ENCODE assay signal across 16 mouse cellular contexts in genomic region chr5:30108233-30108632, GRCm38 (mm10). TPM values are rescaled to one million over a fixed set of nuclear protein-coding genes. Genes with fewer than 3 reads are reported as not detected.
DNase-seq lines count a peak whose midpoint lies in the region; ATAC-seq and TF ChIP-seq lines count a peak whose summit lies in the region.
"Had no signal": no experiment of that assay in that cellular context is flagged by ENCODE, and none has a peak within 500 bp of the region (broad histone marks: within the 10 kb centered on the region; RNA-seq: fewer than 3 reads in every experiment).

No protein-coding gene starts in this region.

- no peak overlapping the region for H3K4me3 ChIP-seq in neural tube, embryonic 11.5 days (ENCODE audit: low read depth, low read length)
- no peak overlapping the region for H3K4me3 ChIP-seq in forebrain, postnatal 0 days (ENCODE audit: low read depth, low read length)
- H3K4me3 ChIP-seq in hindbrain, postnatal 0 days (ENCODE audit: low read length): no peak overlapping the region
- H3K4me3 ChIP-seq in neural tube, embryonic 15.5 days (replicated peaks): no peak overlapping the region
- H3K4me3 ChIP-seq: limb, embryonic 15.5 days had no signal

- H3K4me1 ChIP-seq in neural tube, embryonic 11.5 days (ENCODE audit: control insufficient read depth, insufficient read depth, low read length): peaks cover 45% of the 10 kb centered on the region
- peaks cover 7% of the 10 kb centered on the region; the same call in 1 of the 2 replicates for H3K4me1 ChIP-seq in forebrain, postnatal 0 days (ENCODE audit: insufficient read depth)
- H3K4me1 ChIP-seq in hindbrain, postnatal 0 days (ENCODE audit: insufficient read depth, low read length): peaks cover 27% of the 10 kb centered on the region
- H3K4me1 ChIP-seq in neural tube, embryonic 15.5 days: peaks cover 68% of the 10 kb centered on the region

- no peak for ATAC-seq in neural tube, embryonic 11.5 days (ENCODE audit: insufficient read depth, low FRiP score, low TSS enrichment)
- no peak for ATAC-seq in forebrain, postnatal 0 days
- ATAC-seq in hindbrain, postnatal 0 days: no peak
- no peak for ATAC-seq in neural tube, embryonic 15.5 days (ENCODE audit: low FRiP score)
- ATAC-seq in erythroblast, adult 5-6 weeks (replicated peaks; ENCODE audit: low FRiP score, poor library complexity, severe bottlenecking): no peak
- ATAC-seq: CD4-positive, CD25-positive, alpha-beta regulatory T cell, adult 4 months had no signal

- no peaks in the 10 kb centered on the region for H3K9me3 ChIP-seq in neural tube, embryonic 11.5 days (ENCODE audit: control insufficient read depth, low read length)
- H3K9me3 ChIP-seq in forebrain, postnatal 0 days (ENCODE audit: low read length): no peaks in the 10 kb centered on the region
- no peaks in the 10 kb centered on the region for H3K9me3 ChIP-seq in hindbrain, postnatal 0 days (ENCODE audit: low read length)
- H3K9me3 ChIP-seq in neural tube, embryonic 15.5 days (replicated peaks): no peaks in the 10 kb centered on the region
- H3K9me3 ChIP-seq: limb, embryonic 15.5 days had no signal

- no peak for DNase-seq in neural tube, embryonic 11.5 days (ENCODE audit: low spot score)
- DNase-seq in neural tube, embryonic 10.5 days (ENCODE audit: extremely low spot score, low spot score): no peak
- DNase-seq in forebrain, postnatal 0 days: no peak
- DNase-seq in hindbrain, postnatal 0 days (ENCODE audit: low spot score): no peak
- no peak for DNase-seq in embryo, embryonic 10.5 days (ENCODE audit: low spot score)
- DNase-seq: kidney, adult 18-20 months; lung, embryonic 14.5 days had no signal

- no peaks in the 10 kb centered on the region for H3K36me3 ChIP-seq in neural tube, embryonic 11.5 days (ENCODE audit: control insufficient read depth, insufficient read depth, low read length)
- no peaks in the 10 kb centered on the region for H3K36me3 ChIP-seq in forebrain, postnatal 0 days (ENCODE audit: insufficient read depth)
- no peaks in the 10 kb centered on the region for H3K36me3 ChIP-seq in hindbrain, postnatal 0 days (ENCODE audit: insufficient read depth, low read length)
- H3K36me3 ChIP-seq in neural tube, embryonic 15.5 days: no peaks in the 10 kb centered on the region
- H3K36me3 ChIP-seq: limb, embryonic 15.5 days had no signal

- no peak overlapping the region; the same call in 1 of the 2 replicates for H3K27ac ChIP-seq in neural tube, embryonic 11.5 days (ENCODE audit: low read depth, low read length)
- no peak overlapping the region for H3K27ac ChIP-seq in forebrain, postnatal 0 days (ENCODE audit: low read depth, low read length)
- peak overlapping the region; percentile 69 for H3K27ac ChIP-seq in hindbrain, postnatal 0 days
- peak overlapping the region; percentile 81 for H3K27ac ChIP-seq in neural tube, embryonic 15.5 days (replicated peaks)
- H3K27ac ChIP-seq: limb, embryonic 15.5 days had no signal

- peaks cover 24% of the 10 kb centered on the region for H3K27me3 ChIP-seq in neural tube, embryonic 11.5 days (ENCODE audit: control insufficient read depth, insufficient read depth, low read length)
- H3K27me3 ChIP-seq in forebrain, postnatal 0 days (ENCODE audit: insufficient read depth, low read length): no peaks in the 10 kb centered on the region
- no peaks in the 10 kb centered on the region; the same call in 1 of the 2 replicates for H3K27me3 ChIP-seq in hindbrain, postnatal 0 days (ENCODE audit: insufficient read depth, low read length)
- peaks cover 9% of the 10 kb centered on the region; the same call in 1 of the 2 replicates for H3K27me3 ChIP-seq in neural tube, embryonic 15.5 days (replicated peaks)

- WGBS in neural tube, embryonic 11.5 days: 63% methylated on average over 6 of the region's 6 CpGs
- WGBS in forebrain, postnatal 0 days: 72% methylated on average over 6 of the region's 6 CpGs
- WGBS in hindbrain, postnatal 0 days: 55% methylated on average over 6 of the region's 6 CpGs
- 65% methylated on average over 6 of the region's 6 CpGs for WGBS in neural tube, embryonic 15.5 days

- H3K9ac ChIP-seq in neural tube, embryonic 11.5 days (ENCODE audit: low read length): no peak overlapping the region
- H3K9ac ChIP-seq in forebrain, postnatal 0 days: no peak overlapping the region
- H3K9ac ChIP-seq in hindbrain, postnatal 0 days (replicated peaks; ENCODE audit: low read length): no peak overlapping the region
- H3K9ac ChIP-seq in neural tube, embryonic 15.5 days (replicated peaks): no peak overlapping the region
- H3K9ac ChIP-seq: limb, embryonic 15.5 days; lung, embryonic 14.5 days had no signal

- H3K4me2 ChIP-seq in neural tube, embryonic 11.5 days (ENCODE audit: low read depth): peak overlapping the region; percentile 88; the same call in 1 of the 2 replicates
- H3K4me2 ChIP-seq in forebrain, postnatal 0 days (ENCODE audit: low read depth): 0 out of 2 replicates have a peak overlapping the region, but pooled peaks have one; percentile 97
- H3K4me2 ChIP-seq in hindbrain, postnatal 0 days (ENCODE audit: low read depth, low read length): peak overlapping the region; percentile 83
- peak overlapping the region; percentile 97 for H3K4me2 ChIP-seq in neural tube, embryonic 15.5 days
- H3K4me2 ChIP-seq: limb, embryonic 15.5 days; lung, embryonic 14.5 days had no signal

- TF ChIP-seq CTCF in forebrain, postnatal 0 days (IDR thresholded peaks at IDR 0.05; ENCODE audit: low read depth): no peak
- no peak for TF ChIP-seq CTCF in hindbrain, postnatal 0 days (IDR thresholded peaks at IDR 0.05; ENCODE audit: low read depth)

RNA-seq across cellular contexts. Expression of gene 3110082J24Rik, which starts 2.3 kb away (rescaled TPM):
- polyA plus RNA-seq in neural tube, embryonic 11.5 days (2014; fragmentation: Nextera tagmentation; extraction: Ambion mirVana): 2.1 and 2.3 TPM in 2 replicates
- 1.0 and 2.0 TPM in 2 replicates for total RNA-seq in forebrain, postnatal 0 days (2014; rRNA removed)
- 2.0 and 2.5 TPM in 2 replicates for polyA plus RNA-seq in forebrain, postnatal 0 days (2015; fragmentation: Nextera tagmentation; extraction: Ambion mirVana)
- 3.2 and 6.3 TPM in 2 replicates for total RNA-seq in hindbrain, postnatal 0 days (2014; rRNA removed)
- polyA plus RNA-seq in hindbrain, postnatal 0 days (2015; fragmentation: Nextera tagmentation; extraction: Ambion mirVana): 4.3 and 4.9 TPM in 2 replicates
- polyA plus RNA-seq in neural tube, embryonic 15.5 days (2015; fragmentation: Nextera tagmentation; extraction: Ambion mirVana): 1.8 and 3.1 TPM in 2 replicates
- not detected in 2 replicates for total RNA-seq in erythroblast, adult 5-6 weeks (2015; ENCODE audit: low replicate concordance)
- total RNA-seq in erythroblast, adult 5-6 weeks (2017; ENCODE audit: low replicate concordance): not detected in 2 replicates
- total RNA-seq: adrenal gland, postnatal 36 days; common myeloid progenitor, adult 5-6 weeks; granulocyte monocyte progenitor cell, adult 5-6 weeks; megakaryocyte, adult 5-6 weeks had no signal
- polyA plus RNA-seq: CD4-positive, CD25-positive, alpha-beta regulatory T cell, adult 4 months; heart, postnatal 0 days; limb, embryonic 15.5 days; lung, embryonic 14.5 days had no signal

RNA-seq across cellular contexts. Expression of gene Garem2, which starts 3.3 kb away (rescaled TPM):
- polyA plus RNA-seq in neural tube, embryonic 11.5 days (2014; fragmentation: Nextera tagmentation; extraction: Ambion mirVana): 14.4 and 16.5 TPM in 2 replicates
- total RNA-seq in forebrain, postnatal 0 days (2014; rRNA removed): 10.4 and 10.5 TPM in 2 replicates
- polyA plus RNA-seq in forebrain, postnatal 0 days (2015; fragmentation: Nextera tagmentation; extraction: Ambion mirVana): 5.5 and 7.2 TPM in 2 replicates
- 26.7 and 26.9 TPM in 2 replicates for total RNA-seq in hindbrain, postnatal 0 days (2014; rRNA removed)
- 9.5 and 9.7 TPM in 2 replicates for polyA plus RNA-seq in hindbrain, postnatal 0 days (2015; fragmentation: Nextera tagmentation; extraction: Ambion mirVana)
- 8.2 and 9.6 TPM in 2 replicates for polyA plus RNA-seq in neural tube, embryonic 15.5 days (2015; fragmentation: Nextera tagmentation; extraction: Ambion mirVana)
- total RNA-seq in erythroblast, adult 5-6 weeks (2015; ENCODE audit: low replicate concordance): not detected in 2 replicates
- total RNA-seq in erythroblast, adult 5-6 weeks (2017; ENCODE audit: low replicate concordance): not detected in 2 replicates
- total RNA-seq: adrenal gland, postnatal 36 days; common myeloid progenitor, adult 5-6 weeks; granulocyte monocyte progenitor cell, adult 5-6 weeks; megakaryocyte, adult 5-6 weeks had no signal
- polyA plus RNA-seq: CD4-positive, CD25-positive, alpha-beta regulatory T cell, adult 4 months had no signal

RNA-seq across cellular contexts. Expression of gene Tyms, which starts 34.8 kb away (rescaled TPM):
- 247 and 248 TPM in 2 replicates for polyA plus RNA-seq in neural tube, embryonic 11.5 days (2014; fragmentation: Nextera tagmentation; extraction: Ambion mirVana)
- 12.3 and 14.3 TPM in 2 replicates for total RNA-seq in forebrain, postnatal 0 days (2014; rRNA removed)
- polyA plus RNA-seq in forebrain, postnatal 0 days (2015; fragmentation: Nextera tagmentation; extraction: Ambion mirVana): 26.8 and 34.1 TPM in 2 replicates
- 8.3 and 15.4 TPM in 2 replicates for total RNA-seq in hindbrain, postnatal 0 days (2014; rRNA removed)
- polyA plus RNA-seq in hindbrain, postnatal 0 days (2015; fragmentation: Nextera tagmentation; extraction: Ambion mirVana): 35.2 and 36.2 TPM in 2 replicates
- 40.9 and 93.4 TPM in 2 replicates for polyA plus RNA-seq in neural tube, embryonic 15.5 days (2015; fragmentation: Nextera tagmentation; extraction: Ambion mirVana)
- 46.7 and 65.4 TPM in 2 replicates for total RNA-seq in erythroblast, adult 5-6 weeks (2015; ENCODE audit: low replicate concordance)
- 46.1 and 47.5 TPM in 2 replicates for total RNA-seq in erythroblast, adult 5-6 weeks (2017; ENCODE audit: low replicate concordance)

RNA-seq across cellular contexts. Expression of gene Hadha, which starts 46.7 kb away (rescaled TPM):
- polyA plus RNA-seq in neural tube, embryonic 11.5 days (2014; fragmentation: Nextera tagmentation; extraction: Ambion mirVana): 93.0 and 102 TPM in 2 replicates
- total RNA-seq in forebrain, postnatal 0 days (2014; rRNA removed): 50.3 and 57.9 TPM in 2 replicates
- 45.9 and 56.1 TPM in 2 replicates for polyA plus RNA-seq in forebrain, postnatal 0 days (2015; fragmentation: Nextera tagmentation; extraction: Ambion mirVana)
- 50.1 and 50.4 TPM in 2 replicates for total RNA-seq in hindbrain, postnatal 0 days (2014; rRNA removed)
- 68.0 and 79.1 TPM in 2 replicates for polyA plus RNA-seq in hindbrain, postnatal 0 days (2015; fragmentation: Nextera tagmentation; extraction: Ambion mirVana)
- polyA plus RNA-seq in neural tube, embryonic 15.5 days (2015; fragmentation: Nextera tagmentation; extraction: Ambion mirVana): 67.2 and 89.6 TPM in 2 replicates
- total RNA-seq in erythroblast, adult 5-6 weeks (2015; ENCODE audit: low replicate concordance): 15.9 and 23.2 TPM in 2 replicates
- total RNA-seq in erythroblast, adult 5-6 weeks (2017; ENCODE audit: low replicate concordance): 73.7 and 102 TPM in 2 replicates

RNA-seq across cellular contexts. Expression of gene Hadhb, which starts 46.8 kb away (rescaled TPM):
- 108 and 112 TPM in 2 replicates for polyA plus RNA-seq in neural tube, embryonic 11.5 days (2014; fragmentation: Nextera tagmentation; extraction: Ambion mirVana)
- 54.4 and 59.3 TPM in 2 replicates for total RNA-seq in forebrain, postnatal 0 days (2014; rRNA removed)
- polyA plus RNA-seq in forebrain, postnatal 0 days (2015; fragmentation: Nextera tagmentation; extraction: Ambion mirVana): 43.2 and 46.2 TPM in 2 replicates
- 56.8 and 68.3 TPM in 2 replicates for total RNA-seq in hindbrain, postnatal 0 days (2014; rRNA removed)
- 59.9 and 67.5 TPM in 2 replicates for polyA plus RNA-seq in hindbrain, postnatal 0 days (2015; fragmentation: Nextera tagmentation; extraction: Ambion mirVana)
- polyA plus RNA-seq in neural tube, embryonic 15.5 days (2015; fragmentation: Nextera tagmentation; extraction: Ambion mirVana): 57.5 and 86.0 TPM in 2 replicates
- total RNA-seq in erythroblast, adult 5-6 weeks (2015; ENCODE audit: low replicate concordance): 36.1 and 37.4 TPM in 2 replicates
- total RNA-seq in erythroblast, adult 5-6 weeks (2017; ENCODE audit: low replicate concordance): 30.8 and 35.7 TPM in 2 replicates

Comparison
In these comparisons a context has a peak if more than half of its experiments do, and no peak if none do; other contexts are left out.
1. H3K27ac ChIP-seq: peak in hindbrain, postnatal 0 days (single experiment) and neural tube, embryonic 15.5 days (single experiment); none in neural tube, embryonic 11.5 days (single experiment) and forebrain, postnatal 0 days (single experiment).
2. Peak in every context shown above with its lines, with median percentiles within 50 percentile points of each other: H3K4me2 ChIP-seq.